Mouse (Mus musculus) left cerebral cortex, postnatal 4 days (tissue): ENCODE measurements at regions not wholly inside any gene's neighbourhood (a gene's known extent, or its start where the extent isn't known, plus 50 kb on each side); places are given as distances from the start of the nearest gene placed in this dataset.

Source experiments
- DNase-seq: peaks from one replicate; pipeline ENCODE4 v3.0.0-alpha.2; 2022
- intact Hi-C: fragments of 180-260 bp; cut with DNase I; formaldehyde crosslinking; loops from one replicate; pipeline ENCODE4 v1.15.1; 2025

- DNase-seq: no peak
- intact Hi-C loops: loop anchor here (5.0 kb wide), 1 partner anchor 236 kb away; no protein-coding TSS in a partner anchor
Observed at GRCm38 (mm10) chr6:140191341-140191740, 150.1 kb upstream of the Plcz1 start.

DNA sequence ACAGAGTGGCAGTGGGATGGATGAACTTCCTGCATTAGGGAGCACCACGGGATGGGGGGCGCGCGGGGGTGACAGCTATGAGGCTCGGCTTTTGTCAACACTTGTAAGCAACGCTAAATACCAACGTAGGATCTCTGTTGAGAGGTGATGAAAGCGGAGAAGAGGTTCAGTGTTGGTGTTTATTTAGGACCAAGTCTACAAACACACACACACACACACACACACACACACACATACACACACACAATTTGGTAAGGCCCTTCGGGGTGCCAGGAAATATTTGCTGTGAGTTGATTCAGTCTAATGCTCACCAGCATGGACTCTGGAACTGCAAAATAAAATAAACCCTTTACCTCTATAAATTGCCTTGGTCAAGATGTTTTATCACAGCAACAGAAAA lies 148.3 kb upstream of the Plcz1 start:
- DNase-seq: no peak
- intact Hi-C loops: no loop called here

DNA sequence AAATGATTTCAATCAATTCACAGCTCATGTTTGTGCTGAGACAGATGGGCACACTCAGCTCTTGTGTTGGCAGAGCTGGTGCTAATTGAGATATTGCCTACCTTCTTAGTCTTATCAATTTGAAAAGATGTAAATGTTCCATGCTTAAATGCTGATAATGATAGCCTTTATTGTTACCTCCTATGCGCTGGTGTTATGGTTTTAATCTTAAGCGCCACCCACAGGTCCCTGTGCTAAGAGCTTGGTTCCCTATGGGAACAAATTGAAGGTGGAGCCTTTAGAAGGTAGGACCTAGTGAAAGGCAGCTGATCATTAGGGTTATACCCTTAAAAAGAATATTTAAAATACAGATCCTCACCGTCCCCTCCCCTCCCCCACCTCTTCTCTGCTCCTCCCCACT lies 146.5 kb upstream of the Plcz1 start:
- no peak for DNase-seq
- intact Hi-C loops: no loop called here

DNA sequence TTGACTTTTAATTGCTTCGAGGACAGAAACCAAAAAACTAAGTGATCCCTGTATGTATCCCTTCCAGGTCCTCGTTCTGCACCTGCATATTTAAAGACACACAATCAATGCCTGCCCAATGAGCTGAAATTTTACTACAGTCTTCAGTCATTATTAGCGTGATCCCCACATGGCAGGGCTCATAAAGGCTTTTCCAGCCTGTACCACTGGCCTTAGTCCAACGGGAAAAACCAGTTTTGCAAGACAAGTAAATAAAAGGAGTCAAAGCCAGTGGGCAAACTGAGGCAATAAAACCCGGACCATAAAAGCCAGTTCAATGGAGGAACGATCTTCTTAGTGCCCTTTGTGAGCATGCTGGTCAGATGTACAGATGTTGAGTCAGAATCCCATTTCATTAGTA lies 145.8 kb upstream of the Plcz1 start:
- intact Hi-C loops: no loop called here

GRCm38 (mm10) chr6:140179999-140180398 lies 138.7 kb upstream of the Plcz1 start:
- intact Hi-C loops: no loop called here
- peak; percentile 7 for DNase-seq

More for the DNA sequence above, 145.8 kb upstream of the Plcz1 start:
- DNase-seq: no peak

GRCm38 (mm10) chr6:140178425-140179193 lies 137.4 kb upstream of the Plcz1 start:
- DNase-seq: no peak
- intact Hi-C loops: no loop called here

DNA sequence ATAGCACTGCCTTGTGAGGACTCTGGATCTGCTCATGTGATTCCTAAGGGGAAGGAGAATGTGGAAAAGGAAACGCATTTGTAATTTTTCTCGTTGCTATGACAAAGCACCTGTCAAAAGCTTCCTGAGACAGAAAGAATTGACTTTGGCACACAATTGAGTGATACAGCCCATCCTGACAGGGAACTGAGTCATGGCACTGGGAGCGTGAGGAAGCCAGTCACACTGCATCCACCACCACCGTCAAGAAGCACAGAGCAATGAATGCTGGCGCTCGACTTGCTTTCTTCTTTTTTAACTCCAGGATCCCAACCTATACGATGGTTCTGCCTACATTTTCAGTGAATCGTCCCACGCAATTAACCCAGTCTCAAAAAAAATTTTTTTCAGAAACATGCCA lies 131.5 kb upstream of the Plcz1 start:
- DNase-seq: no peak
- intact Hi-C loops: no loop called here

- intact Hi-C loops: no loop called here
- DNase-seq: no peak
Observed at GRCm38 (mm10) chr6:140169836-140170235, 128.6 kb upstream of the Plcz1 start.

GRCm38 (mm10) chr6:140167182-140167581 lies 125.9 kb upstream of the Plcz1 start:
- DNase-seq: peak; percentile 23

GRCm38 (mm10) chr6:140162729-140163128 lies 121.5 kb upstream of the Plcz1 start:
- intact Hi-C loops: no loop called here
- DNase-seq: no peak

More at GRCm38 (mm10) chr6:140167182-140167581, 125.9 kb upstream of the Plcz1 start:
- intact Hi-C loops: no loop called here

DNA sequence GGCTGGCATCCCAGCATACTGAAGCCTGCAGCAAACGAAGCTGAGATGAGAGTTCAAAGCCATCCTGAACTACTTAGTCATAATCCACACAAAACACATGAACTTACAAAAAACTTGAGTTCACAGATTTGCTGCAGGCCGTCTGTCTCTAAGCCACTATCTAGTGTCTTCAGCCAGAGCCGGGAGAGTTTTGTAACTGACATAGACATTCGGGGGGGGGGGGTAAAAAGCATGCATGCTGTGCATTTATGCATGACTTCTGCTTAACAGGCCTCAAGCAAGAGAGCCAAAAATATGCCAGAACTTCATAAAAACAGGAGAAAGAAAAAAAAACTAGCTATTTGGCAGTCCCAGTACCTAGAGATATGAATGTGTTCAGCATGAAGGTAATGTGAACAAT lies 120.2 kb upstream of the Plcz1 start:
- DNase-seq: no peak
- intact Hi-C loops: no loop called here

GRCm38 (mm10) chr6:140160946-140161345 lies 119.7 kb upstream of the Plcz1 start:
- intact Hi-C loops: no loop called here
- no peak for DNase-seq

- intact Hi-C loops: no loop called here
- peak; percentile 24 for DNase-seq
Observed at GRCm38 (mm10) chr6:140158986-140159385, 117.7 kb upstream of the Plcz1 start.

DNA sequence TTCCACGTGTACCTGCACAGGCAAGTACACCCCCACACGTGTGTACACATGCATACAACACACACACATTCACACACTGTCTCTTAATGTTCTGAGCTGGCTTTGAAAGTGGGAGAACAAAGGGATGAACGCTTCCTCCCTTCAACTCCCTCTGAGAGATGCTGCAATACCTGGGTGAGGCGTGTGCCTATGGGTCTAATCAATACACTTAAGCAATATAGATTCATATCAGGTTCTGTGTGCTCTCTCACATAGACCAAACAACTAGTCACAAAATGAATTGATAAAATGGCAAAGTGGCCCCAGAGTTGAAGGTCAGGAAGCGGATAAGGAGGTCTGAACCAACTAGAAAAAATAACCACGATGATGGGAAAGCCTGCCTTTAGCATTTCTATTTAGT lies 116.1 kb upstream of the Plcz1 start:
- no peak for DNase-seq
- intact Hi-C loops: no loop called here

- no peak for DNase-seq
- intact Hi-C loops: no loop called here
Observed at GRCm38 (mm10) chr6:140152418-140153176, 111.3 kb upstream of the Plcz1 start.

DNA sequence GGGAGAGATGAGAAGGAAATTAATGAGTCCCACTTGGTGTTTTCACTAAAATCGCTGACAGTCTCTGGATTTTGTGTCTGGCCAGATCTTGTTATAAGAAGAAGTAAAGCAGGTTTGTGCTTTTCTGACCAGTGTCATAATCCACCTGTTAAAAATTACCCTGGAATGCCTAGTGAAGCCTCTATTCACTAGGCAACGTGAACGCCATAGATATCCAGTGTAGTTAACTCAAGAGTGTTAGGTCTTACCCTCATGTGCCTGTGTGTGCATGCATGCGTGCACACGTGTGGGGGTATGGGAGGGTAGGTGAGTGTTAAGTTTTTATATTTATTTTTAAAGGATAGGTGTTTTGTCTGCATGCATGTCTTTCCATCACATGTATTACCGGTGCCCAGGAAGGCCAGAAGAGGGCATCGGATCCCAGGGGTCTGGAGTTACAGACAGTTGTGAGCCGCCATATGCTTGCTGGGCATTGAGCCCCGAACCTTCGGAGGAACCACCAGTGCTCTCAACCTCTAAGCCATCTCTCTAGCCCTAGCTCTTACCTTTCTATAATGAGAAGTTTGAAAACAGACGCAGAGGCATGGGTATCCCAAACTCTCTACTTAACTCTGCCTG lies 107.5 kb upstream of the Plcz1 start:
- intact Hi-C loops: no loop called here
- peak; percentile 7 for DNase-seq

DNA sequence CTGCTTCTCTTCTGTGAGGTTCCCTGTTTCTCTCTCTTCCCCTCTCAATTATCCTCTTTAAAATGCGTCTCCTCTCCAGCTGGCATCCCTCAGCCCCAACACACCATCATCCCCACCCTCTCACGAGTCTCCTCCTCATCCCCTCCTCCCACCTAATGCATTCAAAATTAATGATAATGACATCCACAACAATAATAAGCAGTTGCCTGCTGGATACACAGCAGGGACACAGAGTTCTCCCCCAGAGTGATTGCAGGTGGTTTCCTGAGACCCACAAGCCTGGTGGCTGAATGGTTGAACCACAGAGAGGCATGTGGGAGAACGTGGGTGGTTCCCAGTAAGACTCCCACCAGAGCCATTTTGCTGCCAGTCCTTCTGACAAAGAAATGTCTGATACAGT lies 106.9 kb upstream of the Plcz1 start:
- intact Hi-C loops: no loop called here
- no peak for DNase-seq

- no peak for DNase-seq
- intact Hi-C loops: no loop called here
Observed at GRCm38 (mm10) chr6:140147711-140148110, 106.5 kb upstream of the Plcz1 start.

DNA sequence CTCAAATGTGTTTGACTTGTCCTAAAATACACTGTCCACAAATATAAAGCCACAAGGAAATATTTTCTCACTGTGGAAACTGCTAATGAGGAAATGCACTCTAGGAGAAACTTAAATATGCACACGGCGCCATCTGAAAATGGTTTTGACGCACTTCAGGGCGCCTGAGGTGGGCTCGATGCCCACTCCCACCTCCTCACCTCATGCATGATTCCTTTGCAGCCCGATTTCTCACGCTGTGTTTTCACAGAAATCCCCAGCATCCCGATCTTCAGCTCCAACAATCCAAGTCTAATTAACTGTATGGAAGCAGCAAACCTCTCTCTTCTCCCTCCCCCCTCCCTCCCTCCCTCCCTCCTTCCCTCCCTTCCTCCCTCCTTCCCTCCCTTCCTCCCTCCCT lies 92.5 kb upstream of the Plcz1 start:
- intact Hi-C loops: no loop called here
- DNase-seq: peak; percentile 8

DNA sequence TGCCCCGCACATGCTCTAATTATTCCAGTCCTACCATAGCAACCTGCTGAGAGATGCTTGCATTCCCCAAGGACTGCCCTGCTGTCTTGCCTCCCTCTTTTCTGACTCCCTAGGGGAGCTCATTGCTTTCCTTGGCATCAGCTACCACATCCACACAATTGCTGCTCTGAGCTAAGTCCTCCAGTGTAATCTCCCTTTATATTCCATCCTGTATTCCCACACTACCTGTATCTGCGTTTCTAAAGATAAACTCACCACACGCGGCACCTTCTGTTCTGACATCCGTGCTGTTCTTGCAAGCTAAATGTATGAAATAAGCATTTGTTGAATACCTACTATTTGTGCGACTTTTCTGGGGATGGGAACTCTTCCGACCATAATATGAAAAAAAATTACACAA lies 85.4 kb upstream of the Plcz1 start:
- intact Hi-C loops: no loop called here
- no peak for DNase-seq

- no peak for DNase-seq
- intact Hi-C loops: no loop called here
Observed at GRCm38 (mm10) chr6:140114024-140114423, 72.8 kb upstream of the Plcz1 start.

DNA sequence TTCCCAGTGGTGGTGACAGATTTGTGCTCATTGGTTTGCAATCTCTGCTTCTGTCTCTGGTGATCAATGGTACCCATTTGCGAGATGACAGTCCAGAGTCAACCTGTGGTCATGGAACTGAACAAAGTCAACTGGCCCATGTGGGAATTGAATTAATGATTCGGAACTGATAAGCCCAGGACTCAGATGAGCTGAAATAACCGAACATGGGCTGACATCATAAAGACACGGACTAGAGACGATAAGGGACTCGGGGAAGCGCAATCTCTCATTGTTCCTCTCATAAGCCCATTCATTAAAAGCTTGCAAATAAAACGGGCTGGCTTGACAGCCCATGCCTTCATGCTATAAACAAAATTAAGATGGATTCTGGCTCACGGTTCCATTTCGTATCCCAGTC lies 70.8 kb upstream of the Plcz1 start:
- no peak for DNase-seq
- intact Hi-C loops: no loop called here
